Mouse (Mus musculus): Measurements from ENCODE around the gene Als2cr12. TPM values are rescaled to one million over a fixed set of nuclear protein-coding genes. Genes with fewer than 3 reads are reported as not detected.

Gene Als2cr12
- polyA plus RNA-seq, 1 experiment from 2014 or later, result not detected

GRCm38 (mm10) chr1:58725767-58726166, 30.0 kb upstream of the Als2cr12 start:
- no peak for DNase-seq (ENCODE audit: low spot score)
- Histone ChIP-seq H3K4me3 (no peak overlapping the region), H3K27me3 (ENCODE audit: insufficient read depth, poor library complexity, severe bottlenecking) (no peaks in the 10 kb centered on the region), H3K36me3 (peaks cover 37% of the 10 kb centered on the region), H3K27ac (no peak overlapping the region), H3K9me3 (no peaks in the 10 kb centered on the region), H3K4me1 (peaks cover 15% of the 10 kb centered on the region)
- 89% methylated on average over 5 of the region's 5 CpGs for WGBS

DNA sequence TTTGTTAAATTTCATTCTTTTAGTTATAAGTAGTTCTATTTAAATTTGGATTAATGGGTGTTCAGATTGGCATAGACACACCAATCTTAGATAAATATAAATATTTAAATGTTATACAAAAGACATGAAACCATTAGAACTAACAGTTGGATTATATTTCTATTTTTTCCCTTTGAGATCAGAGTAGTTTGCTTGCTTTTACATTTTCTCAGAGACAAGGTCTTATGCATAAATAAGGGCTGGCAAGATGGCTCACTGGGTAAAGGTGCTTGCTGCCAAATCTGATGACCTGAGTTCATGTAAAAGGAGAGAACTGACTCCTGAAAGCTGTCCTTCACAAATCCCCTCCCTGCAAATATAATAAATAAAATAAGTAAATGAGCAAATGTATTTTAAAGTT, 29.3 kb upstream of the Als2cr12 start:
- Histone ChIP-seq H3K4me1 (peaks cover 15% of the 10 kb centered on the region), H3K36me3 (peaks cover 34% of the 10 kb centered on the region), H3K9me3 (no peaks in the 10 kb centered on the region), H3K27me3 (ENCODE audit: insufficient read depth, poor library complexity, severe bottlenecking) (no peaks in the 10 kb centered on the region), H3K27ac (no peak overlapping the region), H3K4me3 (no peak overlapping the region)
- DNase-seq (ENCODE audit: low spot score), result no peak

- H3K27me3 ChIP-seq (ENCODE audit: insufficient read depth, poor library complexity, severe bottlenecking), result no peaks in the 10 kb centered on the region
- DNase-seq (ENCODE audit: low spot score), result no peak
- no peak overlapping the region for H3K27ac ChIP-seq
- H3K36me3 ChIP-seq, result peaks cover 28% of the 10 kb centered on the region
- H3K4me3 ChIP-seq, result no peak overlapping the region
- no peaks in the 10 kb centered on the region for H3K9me3 ChIP-seq
- H3K4me1 ChIP-seq, result peaks cover 15% of the 10 kb centered on the region
- WGBS, result 30% methylated on average over 9 of the region's 9 CpGs
Measured at GRCm38 (mm10) chr1:58724533-58724932, 28.7 kb upstream of the Als2cr12 start.

DNA sequence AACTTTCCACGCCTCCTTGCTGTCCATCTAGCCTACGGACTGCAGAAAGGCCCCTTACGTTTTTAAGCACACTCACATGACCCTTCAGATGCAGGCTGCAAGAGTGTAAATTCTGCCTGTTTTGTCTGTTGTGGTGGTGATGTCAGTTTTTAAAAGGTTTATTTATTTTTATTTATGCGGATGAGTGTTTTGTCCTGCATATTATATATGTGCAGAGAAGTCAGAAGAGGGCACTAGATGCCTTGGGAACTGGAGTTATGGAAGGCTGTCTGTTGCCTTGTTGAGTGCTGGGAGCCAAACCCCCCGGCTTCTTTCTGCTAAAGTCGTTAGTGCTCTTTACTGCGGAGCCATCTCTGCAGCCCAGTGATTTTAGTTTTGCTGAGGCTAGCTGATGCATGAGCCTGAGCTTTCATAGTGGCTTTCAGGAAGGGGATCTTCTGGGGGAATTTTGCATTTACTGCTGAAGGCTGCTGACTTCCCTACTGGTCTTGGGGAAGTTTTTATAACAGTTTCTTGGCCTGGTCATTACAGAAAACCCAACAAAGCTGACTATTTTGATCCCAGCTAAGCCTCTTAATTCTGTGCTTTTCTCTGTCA, 28.1 kb upstream of the Als2cr12 start:
- no peaks in the 10 kb centered on the region for H3K9me3 ChIP-seq
- H3K27me3 ChIP-seq (ENCODE audit: insufficient read depth, poor library complexity, severe bottlenecking), result no peaks in the 10 kb centered on the region
- H3K27ac ChIP-seq, result no peak overlapping the region; the same call in 1 of the 2 replicates
- H3K4me1 ChIP-seq, result peaks cover 15% of the 10 kb centered on the region
- peaks cover 25% of the 10 kb centered on the region for H3K36me3 ChIP-seq
- no peak overlapping the region for H3K4me3 ChIP-seq
- WGBS, result 53% methylated on average over 7 of the region's 7 CpGs
- no peak for DNase-seq (ENCODE audit: low spot score)

GRCm38 (mm10) chr1:58723062-58723808, 27.4 kb upstream of the Als2cr12 start:
- Histone ChIP-seq H3K27ac (no peak overlapping the region), H3K27me3 (ENCODE audit: insufficient read depth, poor library complexity, severe bottlenecking) (no peaks in the 10 kb centered on the region), H3K4me3 (no peak overlapping the region), H3K4me1 (peaks cover 15% of the 10 kb centered on the region), H3K9me3 (no peaks in the 10 kb centered on the region), H3K36me3 (peaks cover 21% of the 10 kb centered on the region)
- DNase-seq (ENCODE audit: low spot score), result no peak
- 74% methylated on average over 7 of the region's 7 CpGs for WGBS

DNA sequence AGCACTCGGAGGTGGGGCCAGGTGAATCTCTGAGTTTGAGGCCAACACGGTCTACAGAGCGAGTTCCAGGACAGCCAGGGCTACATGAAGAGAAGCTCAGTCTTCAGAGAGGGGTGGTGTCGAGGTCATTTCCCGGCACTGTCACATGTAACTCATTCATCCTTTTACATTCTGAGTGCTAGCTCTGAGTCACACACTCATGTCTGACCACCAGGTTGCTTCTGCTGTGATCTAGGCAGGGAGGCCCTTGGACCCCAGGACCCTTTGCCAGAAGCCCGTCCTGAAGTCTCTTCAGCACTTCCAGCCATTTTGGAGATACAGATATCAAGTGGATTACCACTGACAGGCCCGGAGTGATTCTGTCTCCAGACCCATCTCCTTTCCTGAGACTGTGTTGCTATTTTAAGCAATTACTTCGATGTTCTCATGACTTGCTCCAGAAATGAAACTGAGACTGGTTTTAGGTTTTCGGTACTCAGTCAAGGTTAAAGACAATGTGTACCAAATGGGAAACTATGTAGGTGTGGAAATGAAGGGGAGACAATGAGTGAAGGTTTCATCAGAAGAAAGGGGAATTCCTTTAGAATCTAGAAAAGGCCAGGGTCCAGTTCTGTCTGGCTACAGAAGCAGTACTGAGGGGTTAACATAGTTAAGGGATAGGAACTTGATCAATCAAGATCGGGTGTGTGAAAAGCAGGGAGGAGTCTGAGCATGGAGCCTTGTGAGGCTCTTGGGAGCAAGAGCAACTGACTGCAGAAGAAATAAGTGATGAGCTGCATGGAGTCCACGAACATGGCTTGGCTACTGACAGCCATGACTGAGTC, 26.5 kb upstream of the Als2cr12 start:
- no peak overlapping the region for H3K27ac ChIP-seq
- WGBS, result 73% methylated on average over 11 of the region's 11 CpGs

DNA sequence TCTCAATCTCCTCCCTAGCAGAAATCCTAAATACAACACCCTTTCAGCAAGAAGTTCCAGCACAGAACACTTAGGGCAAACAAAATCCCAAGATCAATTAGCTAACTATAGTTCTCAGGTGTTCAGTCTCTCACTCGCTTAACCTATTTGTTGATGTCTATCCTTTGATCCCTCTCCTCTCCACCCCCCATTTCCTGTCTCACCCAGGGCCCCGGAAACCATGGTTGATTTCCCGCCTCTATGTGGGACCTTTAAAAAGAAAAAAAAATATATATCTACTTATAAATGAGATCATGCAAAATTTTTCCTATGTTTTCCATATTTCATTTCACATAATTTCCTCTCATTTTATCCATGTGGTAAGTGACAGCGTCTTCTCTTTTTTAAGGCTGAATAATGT, 25.2 kb upstream of the Als2cr12 start:
- no peaks in the 10 kb centered on the region for H3K9me3 ChIP-seq
- WGBS, result 78% methylated on average over 4 of the region's 4 CpGs
- DNase-seq (ENCODE audit: low spot score), result no peak
- peaks cover 18% of the 10 kb centered on the region for H3K4me1 ChIP-seq
- peaks cover 18% of the 10 kb centered on the region for H3K36me3 ChIP-seq
- H3K27ac ChIP-seq, result no peak overlapping the region
- H3K4me3 ChIP-seq, result no peak overlapping the region
- H3K27me3 ChIP-seq (ENCODE audit: insufficient read depth, poor library complexity, severe bottlenecking), result no peaks in the 10 kb centered on the region

More for the DNA sequence above, 26.5 kb upstream of the Als2cr12 start:
- H3K4me1 ChIP-seq, result peaks cover 15% of the 10 kb centered on the region
- H3K9me3 ChIP-seq, result no peaks in the 10 kb centered on the region
- no peak for DNase-seq (ENCODE audit: low spot score)
- no peaks in the 10 kb centered on the region for H3K27me3 ChIP-seq (ENCODE audit: insufficient read depth, poor library complexity, severe bottlenecking)
- H3K36me3 ChIP-seq, result peaks cover 21% of the 10 kb centered on the region
- H3K4me3 ChIP-seq, result no peak overlapping the region

GRCm38 (mm10) chr1:58720090-58720489, 24.3 kb upstream of the Als2cr12 start:
- Histone ChIP-seq H3K4me1 (peaks cover 20% of the 10 kb centered on the region), H3K27me3 (ENCODE audit: insufficient read depth, poor library complexity, severe bottlenecking) (no peaks in the 10 kb centered on the region), H3K4me3 (no peak overlapping the region), H3K9me3 (no peaks in the 10 kb centered on the region), H3K36me3 (peaks cover 26% of the 10 kb centered on the region), H3K27ac (no peak overlapping the region)
- no peak for DNase-seq (ENCODE audit: low spot score)
- 90% methylated on average over 8 of the region's 8 CpGs for WGBS

DNA sequence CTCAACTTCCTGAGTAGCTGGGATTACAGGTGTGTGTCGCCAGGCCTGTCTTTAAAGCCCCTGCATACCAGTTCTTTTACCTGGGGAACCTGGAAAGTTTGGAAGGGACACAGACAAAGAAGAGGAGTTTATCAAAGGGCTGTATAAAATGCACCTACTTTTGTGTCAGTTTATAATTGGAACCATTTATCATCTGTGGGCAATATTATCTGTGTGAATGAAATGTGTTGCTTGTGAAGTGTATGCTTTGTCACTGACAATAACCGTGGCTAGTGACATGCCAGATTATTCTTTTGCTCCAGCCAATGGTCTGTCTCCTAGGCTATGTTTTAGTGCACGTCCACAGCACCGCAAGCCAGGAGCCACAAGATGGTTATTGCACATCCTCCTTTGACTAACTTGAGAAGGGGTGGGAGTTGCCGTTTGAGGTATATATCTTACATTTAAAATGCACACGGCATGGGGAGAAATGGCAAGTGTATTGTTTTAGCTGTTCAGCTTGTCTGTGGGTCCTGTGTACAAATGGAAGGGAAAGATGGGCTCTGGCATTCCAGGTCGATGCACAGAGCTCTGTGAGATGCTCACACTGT, 23.7 kb upstream of the Als2cr12 start:
- 86% methylated on average over 7 of the region's 7 CpGs for WGBS
- no peak for DNase-seq (ENCODE audit: low spot score)
- Histone ChIP-seq H3K27ac (no peak overlapping the region), H3K36me3 (peaks cover 28% of the 10 kb centered on the region), H3K4me3 (no peak overlapping the region), H3K9me3 (no peaks in the 10 kb centered on the region), H3K27me3 (ENCODE audit: insufficient read depth, poor library complexity, severe bottlenecking) (no peaks in the 10 kb centered on the region), H3K4me1 (peaks cover 21% of the 10 kb centered on the region)

DNA sequence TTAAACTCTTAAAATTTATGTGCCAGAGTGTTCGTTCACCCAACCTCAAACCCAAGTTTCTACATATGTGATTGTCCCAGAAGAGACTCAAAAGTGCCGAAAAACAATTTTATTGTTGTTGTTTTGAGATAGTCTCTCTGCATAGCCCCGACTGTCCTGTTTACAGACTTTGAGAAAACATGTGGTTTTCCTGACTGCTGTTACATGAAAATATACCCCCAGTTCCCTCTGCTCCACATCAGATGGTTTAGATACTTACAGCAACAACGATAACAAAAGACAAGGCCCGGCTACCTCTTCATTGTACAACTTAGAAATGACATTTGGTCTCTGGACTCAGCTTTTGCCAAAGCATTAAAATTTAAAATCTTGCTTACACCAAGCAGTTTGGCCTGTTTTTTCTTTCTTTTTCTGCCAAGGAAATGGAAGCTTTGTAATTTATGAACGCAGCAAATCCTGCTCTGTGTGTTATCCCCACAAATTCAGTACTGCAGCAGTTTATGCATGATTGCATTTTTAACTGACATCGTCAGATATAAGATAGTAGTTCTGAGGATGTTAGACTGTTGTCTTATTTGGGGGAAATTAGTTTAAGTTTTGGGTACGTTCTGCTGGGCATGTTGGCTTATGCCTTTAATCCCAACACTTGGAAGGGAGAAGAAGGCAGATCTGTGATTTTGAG, 21.9 kb upstream of the Als2cr12 start:
- H3K9me3 ChIP-seq, result no peaks in the 10 kb centered on the region
- no peaks in the 10 kb centered on the region for H3K27me3 ChIP-seq (ENCODE audit: insufficient read depth, poor library complexity, severe bottlenecking)
- H3K27ac ChIP-seq, result no peak overlapping the region
- peaks cover 18% of the 10 kb centered on the region for H3K4me1 ChIP-seq
- DNase-seq (ENCODE audit: low spot score), result no peak
- H3K4me3 ChIP-seq, result no peak overlapping the region
- 90% methylated on average over 8 of the region's 8 CpGs for WGBS
- peaks cover 28% of the 10 kb centered on the region for H3K36me3 ChIP-seq

DNA sequence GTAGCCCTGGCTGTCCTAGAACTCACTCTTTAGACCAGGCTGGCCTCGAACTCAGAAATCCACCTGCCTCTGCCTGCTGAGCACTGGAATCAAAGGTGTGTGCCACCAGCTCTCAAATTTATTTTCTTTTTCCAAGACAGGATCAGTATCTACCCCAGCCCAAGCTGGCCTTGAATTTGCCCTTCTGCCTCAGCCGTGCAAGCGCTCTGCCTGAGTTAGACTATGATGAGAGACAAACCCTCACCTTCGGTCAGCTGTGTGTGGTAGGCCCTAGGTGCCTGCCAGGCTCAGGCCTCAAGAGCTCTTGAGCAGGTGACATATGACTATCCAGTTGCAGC, 21.1 kb upstream of the Als2cr12 start:
- DNase-seq (ENCODE audit: low spot score), result no peak
- H3K36me3 ChIP-seq, result peaks cover 28% of the 10 kb centered on the region

DNA sequence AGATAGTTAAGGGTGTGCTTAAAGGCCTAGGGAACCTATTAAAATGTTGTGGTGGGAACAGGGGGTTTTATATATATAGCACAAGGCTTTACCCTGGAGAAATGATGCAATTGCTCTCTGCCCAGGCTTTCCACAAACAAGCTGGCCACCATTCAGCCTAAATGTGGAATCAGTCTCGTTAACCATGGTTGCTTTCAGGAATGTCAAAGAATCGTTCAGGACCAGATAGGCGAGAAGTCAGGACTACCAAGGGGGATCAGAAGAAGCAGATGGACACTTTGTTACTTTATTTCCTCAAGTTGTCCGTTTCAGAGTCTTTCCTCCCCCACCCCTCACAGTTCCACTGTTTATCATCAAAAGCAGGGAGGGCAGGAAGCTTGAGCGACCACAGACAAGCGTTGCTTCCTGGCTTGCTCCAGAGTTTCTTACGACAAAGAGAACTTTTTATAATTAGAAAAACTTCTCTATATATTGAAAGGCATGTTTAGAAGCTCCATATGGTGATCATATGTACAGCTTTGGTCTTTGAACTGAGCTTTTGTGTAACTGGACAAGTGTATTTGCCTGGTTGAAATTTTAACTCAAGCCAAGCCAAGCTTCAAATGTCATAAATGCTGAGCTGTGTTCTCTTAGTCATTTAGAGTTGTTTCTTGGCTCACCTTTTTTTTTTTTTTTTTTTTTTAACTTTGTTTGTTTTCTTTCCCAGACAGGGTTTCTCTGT, 20.5 kb upstream of the Als2cr12 start:
- H3K27ac ChIP-seq, result no peak overlapping the region
- H3K4me3 ChIP-seq, result 0 out of 2 replicates have a peak overlapping the region, but pooled peaks have one; percentile 5
- peaks cover 11% of the 10 kb centered on the region; the same call in 1 of the 2 replicates for H3K4me1 ChIP-seq
- no peaks in the 10 kb centered on the region for H3K27me3 ChIP-seq (ENCODE audit: insufficient read depth, poor library complexity, severe bottlenecking)
- peaks cover 28% of the 10 kb centered on the region for H3K36me3 ChIP-seq
- no peaks in the 10 kb centered on the region for H3K9me3 ChIP-seq
- DNase-seq (ENCODE audit: low spot score), result no peak
- WGBS, result 53% methylated on average over 7 of the region's 7 CpGs

More for the DNA sequence above, 21.1 kb upstream of the Als2cr12 start:
- no peak overlapping the region for H3K4me3 ChIP-seq
- no peaks in the 10 kb centered on the region for H3K27me3 ChIP-seq (ENCODE audit: insufficient read depth, poor library complexity, severe bottlenecking)
- H3K4me1 ChIP-seq, result peaks cover 13% of the 10 kb centered on the region
- H3K27ac ChIP-seq, result no peak overlapping the region
- H3K9me3 ChIP-seq, result no peaks in the 10 kb centered on the region
- 97% methylated on average over 4 of the region's 4 CpGs for WGBS
